8 mouse cellular contexts compared by ENCODE assay signal in genomic region chr10:121409717-121410116, GRCm38 (mm10). TPM values are rescaled to one million over a fixed set of nuclear protein-coding genes. Genes with fewer than 3 reads are reported as not detected.
DNase-seq lines count a peak whose midpoint lies in the region; ATAC-seq lines count a peak whose summit lies in the region.

No protein-coding gene starts in this region.

- no peaks in the 10 kb centered on the region for H3K27me3 ChIP-seq in midbrain, embryonic 14.5 days (ENCODE audit: control insufficient read depth, insufficient read depth, low read length)
- H3K27me3 ChIP-seq in midbrain, embryonic 16.5 days (ENCODE audit: control insufficient read depth, insufficient read depth, low read depth, low read length) = no peaks in the 10 kb centered on the region
- no peaks in the 10 kb centered on the region for H3K27me3 ChIP-seq in intestine, embryonic 15.5 days (replicated peaks)

- H3K9ac ChIP-seq in midbrain, embryonic 14.5 days (replicated peaks; ENCODE audit: low read length) = no peak overlapping the region
- no peak overlapping the region for H3K9ac ChIP-seq in midbrain, embryonic 16.5 days (ENCODE audit: low read depth, low read length)
- H3K9ac ChIP-seq in intestine, embryonic 15.5 days = no peak overlapping the region

- no peak overlapping the region for H3K27ac ChIP-seq in midbrain, embryonic 14.5 days (replicated peaks; ENCODE audit: low read depth, low read length)
- H3K27ac ChIP-seq in midbrain, embryonic 16.5 days (ENCODE audit: low read length) = no peak overlapping the region
- no peak overlapping the region for H3K27ac ChIP-seq in intestine, embryonic 15.5 days

- DNase-seq in cerebellum, adult 18-20 months = peak; percentile 44 to 67
- DNase-seq in cerebellum, adult 11-12 months = no peak
- peak; percentile 76 for DNase-seq in midbrain, embryonic 14.5 days
- peak; percentile 40 for DNase-seq in c-Kit-negative CD71-positive TER-119-positive erythroid progenitor cells, embryonic 14.5 days (ENCODE audit: low read depth, low spot score)
- peak; percentile 34 for DNase-seq in retina, adult 2 months (ENCODE audit: low read depth, low spot score)
- DNase-seq in testis, postnatal 10 days (ENCODE audit: low spot score) = no peak

- no peaks in the 10 kb centered on the region for H3K9me3 ChIP-seq in midbrain, embryonic 14.5 days (ENCODE audit: control insufficient read depth, low read length)
- no peaks in the 10 kb centered on the region for H3K9me3 ChIP-seq in midbrain, embryonic 16.5 days (replicated peaks; ENCODE audit: control insufficient read depth, low read length, poor library complexity, severe bottlenecking)
- no peaks in the 10 kb centered on the region for H3K9me3 ChIP-seq in intestine, embryonic 15.5 days

- no peaks in the 10 kb centered on the region for H3K4me1 ChIP-seq in midbrain, embryonic 14.5 days (ENCODE audit: control insufficient read depth, insufficient read depth, low read length)
- H3K4me1 ChIP-seq in midbrain, embryonic 16.5 days (ENCODE audit: control insufficient read depth, insufficient read depth, low read length) = no peaks in the 10 kb centered on the region
- 0 out of 2 replicates have a peak, but pooled peaks cover 3% of the 10 kb centered on the region for H3K4me1 ChIP-seq in intestine, embryonic 15.5 days (replicated peaks)

- WGBS in midbrain, embryonic 14.5 days = 70% methylated on average over 7 of the region's 7 CpGs
- 74% methylated on average over 7 of the region's 7 CpGs for WGBS in midbrain, embryonic 16.5 days
- WGBS in intestine, embryonic 15.5 days = 57% methylated on average over 7 of the region's 7 CpGs

- no peak for ATAC-seq in midbrain, embryonic 14.5 days (ENCODE audit: low FRiP score, low TSS enrichment)
- no peak for ATAC-seq in midbrain, embryonic 16.5 days
- 0 out of 2 replicates have a peak, but pooled peaks have one; percentile 46 for ATAC-seq in intestine, embryonic 15.5 days

- no peak overlapping the region for H3K4me3 ChIP-seq in midbrain, embryonic 14.5 days (replicated peaks; ENCODE audit: low read depth, low read length)
- no peak overlapping the region for H3K4me3 ChIP-seq in midbrain, embryonic 16.5 days (ENCODE audit: low read depth, low read length)
- no peak overlapping the region for H3K4me3 ChIP-seq in intestine, embryonic 15.5 days (replicated peaks)

- no peaks in the 10 kb centered on the region for H3K36me3 ChIP-seq in midbrain, embryonic 14.5 days (ENCODE audit: control insufficient read depth, insufficient read depth, low read length)
- H3K36me3 ChIP-seq in midbrain, embryonic 16.5 days (ENCODE audit: control insufficient read depth, insufficient read depth, low read length) = no peaks in the 10 kb centered on the region; the same call in 1 of the 2 replicates
- peaks cover 9% of the 10 kb centered on the region for H3K36me3 ChIP-seq in intestine, embryonic 15.5 days

- no peak overlapping the region for H3K4me2 ChIP-seq in midbrain, embryonic 14.5 days (ENCODE audit: low read length)
- H3K4me2 ChIP-seq in midbrain, embryonic 16.5 days (ENCODE audit: low read length) = no peak overlapping the region
- no peak overlapping the region for H3K4me2 ChIP-seq in intestine, embryonic 15.5 days (replicated peaks)

RNA-seq across cellular contexts. Expression of gene Gns, which starts 44.8 kb away (rescaled TPM):
- 36.5 and 47.2 TPM in 2 replicates for polyA plus RNA-seq in midbrain, embryonic 14.5 days (2014; fragmentation: Nextera tagmentation; extraction: Ambion mirVana)
- 38.3 and 38.6 TPM in 2 replicates for polyA plus RNA-seq in midbrain, embryonic 16.5 days (2015; fragmentation: Nextera tagmentation; extraction: Ambion mirVana)
- 41.4 and 42.4 TPM in 2 replicates for polyA plus RNA-seq in intestine, embryonic 15.5 days (2015; fragmentation: Nextera tagmentation; extraction: Ambion mirVana)

RNA-seq across cellular contexts. Expression of gene Tbc1d30, which starts 58.6 kb away (rescaled TPM):
- 16.6 and 17.0 TPM in 2 replicates for polyA plus RNA-seq in midbrain, embryonic 14.5 days (2014; fragmentation: Nextera tagmentation; extraction: Ambion mirVana)
- polyA plus RNA-seq in midbrain, embryonic 16.5 days (2015; fragmentation: Nextera tagmentation; extraction: Ambion mirVana) = 14.7 and 15.1 TPM in 2 replicates
- 3.5 and 4.5 TPM in 2 replicates for polyA plus RNA-seq in intestine, embryonic 15.5 days (2015; fragmentation: Nextera tagmentation; extraction: Ambion mirVana)

Comparison
In these comparisons a context has a peak if more than half of its experiments do, and no peak if none do; other contexts are left out.
1. DNase-seq: peak in cerebellum, adult 18-20 months (2 of 2), midbrain, embryonic 14.5 days (single experiment), c-Kit-negative CD71-positive TER-119-positive erythroid progenitor cells, embryonic 14.5 days (single experiment) and retina, adult 2 months (single experiment); none in cerebellum, adult 11-12 months (single experiment) and testis, postnatal 10 days (single experiment).